In the genomic region with DNA sequence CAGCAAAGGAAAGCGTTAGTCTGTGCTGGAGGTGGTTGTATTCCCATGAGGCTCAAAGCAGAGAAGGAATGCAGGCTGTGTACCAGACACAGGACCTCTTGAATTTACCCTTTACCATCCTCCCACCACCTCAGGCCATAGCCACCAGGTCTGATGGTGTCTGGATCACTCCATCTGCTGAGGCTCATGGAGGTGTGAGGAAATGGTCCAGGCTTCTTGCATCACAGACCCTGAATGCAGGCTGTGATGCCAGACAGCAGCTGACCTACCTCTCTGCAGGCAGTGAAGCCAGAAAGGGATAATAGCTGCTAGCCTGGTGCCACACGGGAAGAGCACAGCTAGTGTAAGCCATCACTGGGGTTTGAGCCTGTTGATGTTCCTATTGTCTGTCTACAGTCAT, we compare ENCODE assay signal across 23 mouse cellular contexts. TPM values are rescaled to one million over a fixed set of nuclear protein-coding genes. Genes with fewer than 3 reads are reported as not detected.
"Had no signal": no experiment of that assay in that cellular context is flagged by ENCODE, and none has a peak within 500 bp of the region (broad histone marks: within the 10 kb centered on the region; RNA-seq: fewer than 3 reads in every experiment).

No protein-coding gene starts in this region.

- H3K9me3 ChIP-seq: limb, embryonic 15.5 days; liver, embryonic 12.5 days; liver, embryonic 15.5 days; midbrain, embryonic 10.5 days; midbrain, embryonic 13.5 days; stomach, embryonic 15.5 days had no signal

- H3K27ac ChIP-seq: kidney, postnatal 0 days; limb, embryonic 15.5 days; liver, embryonic 12.5 days; liver, embryonic 15.5 days; macrophage; midbrain, embryonic 10.5 days; midbrain, embryonic 13.5 days; stomach, embryonic 15.5 days had no signal

- DNase-seq: kidney, adult 2 months; kidney, postnatal 36 days; lung, adult 2 months; lung, postnatal 14 days; right cerebral cortex, adult 18-20 months; right cerebral cortex, postnatal 14 days; right cerebral cortex, postnatal 4 days; spleen, adult 18-20 months; thymus, adult 2 months; thymus, postnatal 14 days; thymus, postnatal 4 days had no signal

- H3K4me3 ChIP-seq: limb, embryonic 15.5 days; liver, embryonic 12.5 days; liver, embryonic 15.5 days; megakaryocyte, embryonic 14.5 days; midbrain, embryonic 10.5 days; midbrain, embryonic 13.5 days; stomach, embryonic 15.5 days had no signal

- H3K4me2 ChIP-seq: limb, embryonic 15.5 days; liver, embryonic 12.5 days; liver, embryonic 15.5 days; midbrain, embryonic 13.5 days; stomach, embryonic 15.5 days had no signal

- H3K4me1 ChIP-seq: liver, embryonic 12.5 days; liver, embryonic 15.5 days; megakaryocyte, embryonic 14.5 days; midbrain, embryonic 13.5 days; stomach, embryonic 15.5 days had no signal

- H3K36me3 ChIP-seq: limb, embryonic 15.5 days; liver, embryonic 12.5 days; liver, embryonic 15.5 days; midbrain, embryonic 10.5 days; midbrain, embryonic 13.5 days; stomach, embryonic 15.5 days had no signal

- H3K9ac ChIP-seq: limb, embryonic 15.5 days; liver, embryonic 12.5 days; liver, embryonic 15.5 days; midbrain, embryonic 13.5 days; stomach, embryonic 15.5 days had no signal

- H3K27me3 ChIP-seq: limb, embryonic 15.5 days; liver, embryonic 15.5 days; midbrain, embryonic 13.5 days; stomach, embryonic 15.5 days had no signal

- ATAC-seq: intestine, postnatal 0 days; liver, embryonic 12.5 days; midbrain, embryonic 13.5 days; midbrain, embryonic 16.5 days had no signal

RNA-seq across cellular contexts. Expression of a gene that starts 12.2 kb away (rescaled TPM):
- polyA plus RNA-seq: macrophage had no signal

RNA-seq across cellular contexts. Expression of a gene that starts 16.2 kb away (rescaled TPM):
- total RNA-seq: monocyte, adult 5-6 weeks had no signal

RNA-seq across cellular contexts. Expression of a gene that starts 47.9 kb away (rescaled TPM):
- total RNA-seq: monocyte, adult 5-6 weeks had no signal
- polyA plus RNA-seq: liver, embryonic 12.5 days; macrophage had no signal
